Mouse (Mus musculus): Measurements from ENCODE around the gene Hmg20b. TPM values are rescaled to one million over a fixed set of nuclear protein-coding genes. Genes with fewer than 3 reads are reported as not detected.

Gene Hmg20b
- polyA plus RNA-seq, 1 experiment from 2014 or later, result 114 TPM

- Histone ChIP-seq H3K27me3 (ENCODE audit: low read depth, poor library complexity, severe bottlenecking) (no peaks in the 10 kb centered on the region), H3K9me3 (replicated peaks) (no peaks in the 10 kb centered on the region), H3K4me3 (peak overlapping the region; percentile 83), H3K4me1 (peaks cover 24% of the 10 kb centered on the region), H3K36me3 (peaks cover 51% of the 10 kb centered on the region), H3K27ac (peak overlapping the region; percentile 96; the same call in 1 of the 2 replicates)
- no peak for DNase-seq (ENCODE audit: low spot score)
- WGBS, result 44% methylated on average over 6 of the region's 6 CpGs
Observed at GRCm38 (mm10) chr10:81376561-81377361, 26.5 kb upstream of the Hmg20b start.

GRCm38 (mm10) chr10:81375322-81375721, 25.0 kb upstream of the Hmg20b start:
- Histone ChIP-seq H3K27ac (no peak overlapping the region), H3K36me3 (peaks cover 66% of the 10 kb centered on the region), H3K4me3 (0 out of 2 replicates have a peak overlapping the region, but pooled peaks have one; percentile 18), H3K4me1 (peaks cover 24% of the 10 kb centered on the region), H3K27me3 (ENCODE audit: low read depth, poor library complexity, severe bottlenecking) (no peaks in the 10 kb centered on the region), H3K9me3 (replicated peaks) (no peaks in the 10 kb centered on the region)
- WGBS, result 96% methylated on average over 10 of the region's 10 CpGs
- DNase-seq (ENCODE audit: low spot score), result no peak

- Histone ChIP-seq H3K27me3 (ENCODE audit: low read depth, poor library complexity, severe bottlenecking) (peaks cover 38% of the 10 kb centered on the region), H3K4me3 (no peak overlapping the region), H3K36me3 (peaks cover 75% of the 10 kb centered on the region), H3K4me1 (peaks cover 44% of the 10 kb centered on the region), H3K9me3 (replicated peaks) (no peaks in the 10 kb centered on the region), H3K27ac (no peak overlapping the region)
- WGBS, result 90% methylated on average over 6 of the region's 6 CpGs
- no peak for DNase-seq (ENCODE audit: low spot score)
Observed at GRCm38 (mm10) chr10:81367207-81367495, 16.9 kb upstream of the Hmg20b start.

GRCm38 (mm10) chr10:81366477-81367206, 16.4 kb upstream of the Hmg20b start:
- 83% methylated on average over 6 of the region's 6 CpGs for WGBS
- H3K36me3 ChIP-seq, result peaks cover 75% of the 10 kb centered on the region
- H3K27ac ChIP-seq, result no peak overlapping the region
- peaks cover 40% of the 10 kb centered on the region for H3K27me3 ChIP-seq (ENCODE audit: low read depth, poor library complexity, severe bottlenecking)
- DNase-seq (ENCODE audit: low spot score), result no peak
- 0 out of 2 replicates have a peak overlapping the region, but pooled peaks have one; percentile 2 for H3K4me3 ChIP-seq
- H3K4me1 ChIP-seq, result peaks cover 49% of the 10 kb centered on the region
- H3K9me3 ChIP-seq (replicated peaks), result no peaks in the 10 kb centered on the region

- no peaks in the 10 kb centered on the region for H3K9me3 ChIP-seq (replicated peaks)
- H3K36me3 ChIP-seq, result peaks cover 75% of the 10 kb centered on the region
- H3K27me3 ChIP-seq (ENCODE audit: low read depth, poor library complexity, severe bottlenecking), result peaks cover 40% of the 10 kb centered on the region
- no peak for DNase-seq (ENCODE audit: low spot score)
- no peak within 1 kb of the TSS for H3K27ac ChIP-seq
- WGBS, result 29% methylated on average over 12 of the region's 12 CpGs
- H3K4me1 ChIP-seq, result peaks cover 56% of the 10 kb centered on the region
- H3K4me3 ChIP-seq, result peak within 1 kb of the TSS; percentile 47
Observed at GRCm38 (mm10) chr10:81365672-81366476, 15.6 kb upstream of the Hmg20b start, which contains the start of gene 4930404N11Rik. TSS of gene 4930404N11Rik (minus strand) at chr10:81365816.

- no peak for DNase-seq (ENCODE audit: low spot score)
- Histone ChIP-seq H3K4me1 (peaks cover 62% of the 10 kb centered on the region), H3K9me3 (replicated peaks) (no peaks in the 10 kb centered on the region), H3K27ac (no peak overlapping the region), H3K4me3 (peak overlapping the region; percentile 47), H3K36me3 (peaks cover 67% of the 10 kb centered on the region), H3K27me3 (ENCODE audit: low read depth, poor library complexity, severe bottlenecking) (peaks cover 40% of the 10 kb centered on the region)
- WGBS, result 38% methylated on average over 4 of the region's 4 CpGs
Observed at GRCm38 (mm10) chr10:81365073-81365472, 14.8 kb upstream of the Hmg20b start.

- peaks cover 64% of the 10 kb centered on the region for H3K4me1 ChIP-seq
Observed at GRCm38 (mm10) chr10:81364666-81365065, 14.4 kb upstream of the Hmg20b start.

GRCm38 (mm10) chr10:81363436-81364346, 13.4 kb upstream of the Hmg20b start:
- WGBS, result 9% methylated on average over 54 of the region's 54 CpGs
- Histone ChIP-seq H3K36me3 (peaks cover 53% of the 10 kb centered on the region), H3K27ac (peak overlapping the region; percentile 21; the same call in 1 of the 2 replicates), H3K27me3 (ENCODE audit: low read depth, poor library complexity, severe bottlenecking) (peaks cover 48% of the 10 kb centered on the region), H3K4me1 (peaks cover 74% of the 10 kb centered on the region), H3K4me3 (peak overlapping the region; percentile 47), H3K9me3 (replicated peaks) (no peaks in the 10 kb centered on the region)
- DNase-seq (ENCODE audit: low spot score), result no peak

More at GRCm38 (mm10) chr10:81364666-81365065, 14.4 kb upstream of the Hmg20b start:
- Histone ChIP-seq H3K9me3 (replicated peaks) (no peaks in the 10 kb centered on the region), H3K27ac (no peak overlapping the region), H3K36me3 (peaks cover 63% of the 10 kb centered on the region), H3K27me3 (ENCODE audit: low read depth, poor library complexity, severe bottlenecking) (peaks cover 40% of the 10 kb centered on the region), H3K4me3 (peak overlapping the region; percentile 47)
- DNase-seq (ENCODE audit: low spot score), result no peak
- 11% methylated on average over 28 of the region's 28 CpGs for WGBS

- DNase-seq (ENCODE audit: low spot score), result no peak
- WGBS, result 74% methylated on average over 12 of the region's 12 CpGs
- H3K4me3 ChIP-seq, result 0 out of 2 replicates have a peak overlapping the region, but pooled peaks have one; percentile 2
- peaks cover 41% of the 10 kb centered on the region for H3K36me3 ChIP-seq
- no peak overlapping the region for H3K27ac ChIP-seq
- peaks cover 57% of the 10 kb centered on the region for H3K27me3 ChIP-seq (ENCODE audit: low read depth, poor library complexity, severe bottlenecking)
- no peaks in the 10 kb centered on the region for H3K9me3 ChIP-seq (replicated peaks)
- peaks cover 87% of the 10 kb centered on the region for H3K4me1 ChIP-seq
Observed at GRCm38 (mm10) chr10:81362336-81362949, 12.2 kb upstream of the Hmg20b start.

GRCm38 (mm10) chr10:81360721-81361120, 10.4 kb upstream of the Hmg20b start:
- DNase-seq (ENCODE audit: low spot score), result no peak
- WGBS, result 67% methylated on average over 8 of the region's 8 CpGs
- Histone ChIP-seq H3K36me3 (peaks cover 23% of the 10 kb centered on the region), H3K9me3 (replicated peaks) (no peaks in the 10 kb centered on the region), H3K27ac (peak overlapping the region; percentile 7; the same call in 1 of the 2 replicates), H3K4me3 (no peak overlapping the region), H3K27me3 (ENCODE audit: low read depth, poor library complexity, severe bottlenecking) (peaks cover 68% of the 10 kb centered on the region), H3K4me1 (peaks cover 86% of the 10 kb centered on the region)

GRCm38 (mm10) chr10:81358841-81359240, 8.6 kb upstream of the Hmg20b start:
- Histone ChIP-seq H3K4me3 (no peak overlapping the region; the same call in 1 of the 2 replicates), H3K27ac (no peak overlapping the region), H3K27me3 (ENCODE audit: low read depth, poor library complexity, severe bottlenecking) (peaks cover 50% of the 10 kb centered on the region), H3K9me3 (replicated peaks) (no peaks in the 10 kb centered on the region), H3K4me1 (peaks cover 81% of the 10 kb centered on the region), H3K36me3 (peaks cover 23% of the 10 kb centered on the region)
- DNase-seq (ENCODE audit: low spot score), result no peak
- WGBS, result 85% methylated on average over 1 of the region's 1 CpGs
